Mouse (Mus musculus) thymus, postnatal 0 days (tissue): ENCODE measurements at regions not wholly inside any gene's neighbourhood (a gene's known extent, or its start where the extent isn't known, plus 50 kb on each side); places are given as distances from the start of the nearest gene placed in this dataset.

Source experiments
- DNase-seq: peaks from one replicate; pipeline ENCODE4 v3.0.0-alpha.2; 2015; ENCODE audit warnings: low spot score

DNA sequence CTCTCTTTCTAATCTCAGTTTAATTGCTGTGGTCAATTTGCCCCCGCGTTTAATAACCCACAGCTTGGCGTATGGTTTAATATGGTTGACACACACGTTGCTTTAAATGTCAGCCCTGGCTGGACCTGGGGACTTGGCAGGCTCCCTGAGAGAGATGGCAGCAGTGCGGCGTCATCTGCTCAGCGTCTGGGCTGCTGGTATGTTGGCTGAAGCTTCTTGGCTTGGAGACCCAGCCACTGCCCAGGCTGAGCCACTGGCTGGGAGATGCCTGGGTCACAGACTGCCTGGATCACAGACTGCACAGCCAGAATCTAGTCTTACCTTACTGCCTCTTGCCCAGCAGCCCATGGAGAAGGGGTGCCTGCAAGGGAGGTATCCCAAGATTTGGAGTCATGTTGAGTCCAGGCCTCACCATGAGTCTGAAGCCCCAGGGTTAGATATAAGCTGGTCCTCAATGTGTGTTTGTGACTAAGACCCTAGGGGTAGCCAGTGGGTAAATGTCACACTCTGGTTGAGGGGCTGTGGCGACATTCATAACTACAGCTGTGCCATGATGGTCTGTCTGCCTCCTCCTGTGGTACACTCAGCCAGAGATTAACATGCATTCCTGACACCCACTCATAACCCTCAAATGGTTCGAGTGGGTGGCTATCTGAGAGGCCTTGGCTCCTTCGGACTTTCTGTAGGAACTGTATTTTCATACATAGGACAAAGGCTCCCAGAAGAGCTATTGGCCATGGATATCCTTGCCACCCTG lies 99.8 kb upstream of the Irx3 start:
- no peak for DNase-seq

GRCm38 (mm10) chr8:91899747-91900146 lies 97.9 kb upstream of the Irx3 start:
- no peak for DNase-seq

DNA sequence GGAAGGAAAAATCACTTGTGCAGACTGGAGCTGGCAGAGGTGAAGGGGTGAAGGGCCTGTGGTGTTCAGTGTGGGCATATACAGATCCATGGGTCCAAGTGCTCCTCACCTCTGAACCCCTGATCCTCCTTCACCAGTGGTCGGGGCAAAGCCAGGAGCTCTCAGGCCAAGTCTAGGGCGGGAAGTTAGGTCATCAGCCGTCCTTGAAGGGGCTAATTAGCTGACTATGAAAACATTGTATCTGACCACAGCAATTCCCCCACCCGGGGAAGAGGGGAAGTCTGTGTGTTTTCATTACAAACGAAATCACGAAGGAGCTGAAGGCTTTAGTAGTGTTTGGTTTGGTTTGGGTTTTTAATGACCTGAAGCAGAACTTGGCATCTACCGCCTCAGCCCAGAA lies 95.5 kb upstream of the Irx3 start:
- no peak for DNase-seq

- DNase-seq: no peak
These were observed 94.1 kb upstream of the Irx3 start for GRCm38 (mm10) chr8:91895987-91896386.

DNA sequence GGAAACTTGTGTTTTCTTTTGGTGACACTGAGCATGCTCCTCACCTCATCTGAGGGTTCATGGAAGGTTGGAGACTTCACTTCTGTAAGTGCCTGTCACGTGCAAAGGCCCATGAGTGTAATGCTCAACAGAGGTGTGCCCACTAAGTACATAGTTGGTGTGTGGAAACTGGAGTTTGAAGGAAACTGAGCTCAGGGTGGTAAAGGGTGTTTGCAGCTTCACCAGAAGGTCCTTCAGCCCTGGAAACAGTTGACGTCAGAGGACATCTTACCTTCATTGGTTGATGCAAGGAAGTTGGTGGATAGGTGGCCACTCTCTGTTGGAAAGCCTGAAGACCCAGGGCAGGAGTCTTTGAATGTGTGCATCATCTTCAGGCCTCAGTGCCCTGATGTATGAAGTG lies 83.0 kb upstream of the Irx3 start:
- DNase-seq: no peak

DNA sequence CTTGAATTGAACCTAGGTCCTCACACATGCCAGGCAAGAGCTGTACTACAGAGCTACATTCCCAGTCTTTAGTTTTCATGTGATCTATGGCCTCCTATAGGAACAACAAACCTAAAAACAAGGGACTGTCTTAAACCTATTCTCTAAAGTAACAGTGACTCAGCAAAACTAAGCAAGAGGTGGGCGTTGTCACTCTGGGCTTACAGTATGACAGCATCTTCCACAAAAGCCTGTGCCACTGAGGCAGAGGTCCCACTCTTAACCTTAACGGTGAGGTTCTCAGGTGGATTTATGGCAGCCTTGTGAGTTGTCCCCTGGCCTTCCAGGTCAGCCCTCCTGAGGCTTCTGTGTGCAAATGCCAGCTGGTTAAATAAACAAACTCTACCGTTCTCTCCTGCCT lies 82.5 kb upstream of the Irx3 start:
- no peak for DNase-seq

GRCm38 (mm10) chr8:91883012-91883411 lies 81.1 kb upstream of the Irx3 start:
- no peak for DNase-seq

DNA sequence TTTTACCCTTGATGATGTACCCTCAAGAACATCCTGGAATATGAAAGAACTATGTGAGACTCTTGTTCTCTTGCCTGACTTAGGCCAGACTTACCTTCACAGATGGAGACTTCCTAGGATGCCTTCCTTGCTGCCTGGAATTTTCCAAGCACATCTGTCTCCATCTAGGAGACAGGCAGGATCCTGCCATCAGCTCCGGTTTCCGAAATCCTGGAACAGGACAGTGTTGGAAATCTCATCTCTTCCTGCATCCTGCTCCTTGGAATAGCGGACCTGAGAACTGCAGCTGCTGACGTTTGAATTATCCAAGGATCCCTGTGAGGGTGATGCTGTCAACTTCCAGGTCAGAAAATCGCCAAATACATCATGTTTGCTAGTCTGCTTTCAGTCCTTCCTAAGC lies 77.0 kb upstream of the Irx3 start:
- no peak for DNase-seq

DNA sequence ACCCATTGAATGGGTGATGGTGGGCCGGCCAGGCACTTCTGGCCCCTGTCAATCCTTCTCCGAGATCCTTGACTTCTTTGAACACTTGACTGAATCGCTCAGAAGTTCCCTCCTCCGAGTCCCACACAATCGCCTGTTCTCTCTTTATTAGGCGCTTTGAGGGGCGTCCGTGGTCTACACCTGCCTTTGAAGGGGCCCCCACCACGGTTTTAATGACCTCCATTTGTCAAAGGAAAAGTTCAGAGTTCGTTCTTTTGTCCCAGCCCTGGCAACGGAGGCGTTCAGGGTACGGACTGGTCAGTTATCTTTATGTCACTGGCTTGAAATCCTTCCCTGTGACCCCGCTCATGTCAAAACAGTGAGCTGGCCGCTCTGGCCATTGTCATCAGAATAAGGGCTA lies 74.3 kb upstream of the Irx3 start:
- no peak for DNase-seq

- no peak for DNase-seq
These were observed 71.4 kb upstream of the Irx3 start for GRCm38 (mm10) chr8:91873232-91873631.

DNA sequence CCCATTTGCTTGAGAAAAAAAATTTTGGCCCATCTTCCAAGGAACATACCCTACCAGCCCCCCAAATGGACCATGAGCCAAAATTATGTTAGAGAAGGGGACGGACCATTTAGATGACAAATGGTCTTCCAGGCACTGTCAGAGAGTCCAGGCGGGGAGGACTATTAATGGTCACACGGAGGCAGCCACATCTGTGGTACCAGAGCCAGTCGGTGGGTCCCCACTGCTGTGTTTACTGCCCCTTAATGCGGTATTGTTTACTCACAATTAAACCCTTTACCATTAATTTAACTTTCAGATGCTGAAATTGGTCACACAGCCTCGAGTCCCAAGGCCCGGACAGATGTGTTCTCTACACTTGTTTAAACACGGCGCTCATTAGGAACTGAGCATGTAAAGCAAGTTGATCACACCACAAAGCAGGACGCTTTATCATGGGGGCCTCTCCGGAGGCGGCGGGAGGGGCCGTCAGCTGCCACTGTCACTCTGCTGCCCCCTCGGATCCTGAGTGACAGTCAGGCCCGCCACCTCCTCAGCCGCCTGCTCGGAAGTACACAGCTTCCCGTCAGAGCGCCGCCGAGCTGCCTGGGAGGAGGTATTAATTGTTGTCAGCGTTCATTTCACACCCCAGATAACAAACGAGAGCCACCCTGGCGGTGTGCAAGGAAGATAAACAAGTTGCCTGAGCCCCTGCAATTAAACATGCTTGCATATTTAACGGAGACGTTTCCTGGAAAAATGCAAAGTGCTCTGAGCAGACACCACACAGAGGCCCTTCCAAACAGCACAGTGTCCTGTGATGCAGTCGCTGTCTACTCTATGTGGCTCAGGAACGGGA lies 70.6 kb upstream of the Irx3 start:
- no peak for DNase-seq

- no peak for DNase-seq
These were observed 65.2 kb upstream of the Irx3 start for GRCm38 (mm10) chr8:91867069-91867468.

DNA sequence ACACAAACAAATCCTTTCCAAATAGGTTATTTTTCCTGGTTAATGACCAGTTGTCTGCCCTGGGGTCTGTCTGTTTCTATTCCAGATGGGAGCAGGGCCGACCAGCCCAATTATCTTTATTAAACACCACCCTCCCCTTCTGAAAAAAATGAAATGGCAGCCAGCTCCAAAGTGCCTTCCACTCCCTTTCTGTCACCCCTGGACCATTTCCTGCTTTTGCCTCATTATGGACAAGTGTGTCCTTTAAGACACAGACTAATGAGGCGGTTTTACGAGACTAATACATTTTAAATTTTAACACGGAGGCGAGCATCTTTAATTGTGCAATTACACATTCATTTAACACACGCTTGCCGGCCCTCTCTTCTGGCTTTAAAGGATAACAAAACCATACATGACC lies 64.2 kb upstream of the Irx3 start:
- no peak for DNase-seq

DNA sequence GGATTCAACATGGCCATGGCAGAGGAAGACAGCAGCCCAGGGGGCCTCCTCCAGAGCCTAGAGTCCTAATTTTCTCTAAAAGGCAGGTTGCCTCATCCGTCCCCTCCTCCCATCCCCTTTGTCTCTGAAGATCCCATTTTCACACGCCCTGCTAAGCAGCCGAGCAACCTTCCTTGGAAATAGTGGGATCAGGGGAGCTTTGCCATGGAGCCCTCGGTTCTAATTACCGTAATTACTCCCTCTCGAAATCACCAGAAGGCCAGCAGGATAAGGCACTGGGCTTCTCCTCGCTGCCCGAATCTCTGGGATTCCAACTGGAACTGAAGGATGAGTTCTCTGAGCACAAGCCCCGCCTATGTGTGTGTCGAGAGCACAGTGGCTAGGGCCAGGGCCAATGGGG lies 63.5 kb upstream of the Irx3 start:
- DNase-seq: no peak

DNA sequence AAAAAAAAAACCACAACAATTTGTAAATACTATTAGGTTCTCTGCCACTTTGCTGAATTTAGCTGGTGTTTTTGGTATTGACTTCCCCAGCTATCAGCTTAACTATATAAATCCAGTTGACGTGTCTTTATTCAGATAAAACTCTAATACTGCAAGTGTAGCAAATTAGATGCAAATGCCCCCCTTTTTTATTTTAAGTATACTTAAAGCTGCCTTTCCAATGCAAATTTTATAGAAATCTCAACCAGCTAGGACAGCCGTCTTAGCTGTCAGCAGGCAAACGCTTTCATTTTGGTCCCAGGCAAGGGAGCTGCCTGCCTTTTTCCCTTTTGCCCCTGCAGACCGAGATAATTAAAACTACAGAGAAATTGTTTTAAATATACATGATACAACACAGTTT lies 61.6 kb upstream of the Irx3 start:
- no peak for DNase-seq

DNA sequence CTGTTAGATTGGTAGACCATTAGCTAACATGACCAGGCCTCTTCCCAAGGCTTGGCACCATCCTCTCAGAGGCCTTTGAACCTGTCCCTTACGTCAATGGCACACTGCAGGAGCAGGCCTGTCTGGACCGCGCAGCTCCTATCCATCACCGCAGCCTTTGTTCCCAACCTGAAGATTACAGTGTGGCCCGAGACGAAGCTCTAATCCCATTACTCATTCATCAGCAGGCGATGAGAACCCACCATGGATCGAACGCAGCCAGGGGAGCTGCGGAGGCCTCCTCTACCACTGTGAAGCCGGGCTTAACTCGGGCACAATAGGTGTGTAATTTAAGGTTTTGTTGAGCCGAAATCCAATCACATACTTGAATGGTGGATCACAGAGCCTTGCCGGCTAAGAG lies 54.0 kb upstream of the Irx3 start:
- DNase-seq: no peak

DNA sequence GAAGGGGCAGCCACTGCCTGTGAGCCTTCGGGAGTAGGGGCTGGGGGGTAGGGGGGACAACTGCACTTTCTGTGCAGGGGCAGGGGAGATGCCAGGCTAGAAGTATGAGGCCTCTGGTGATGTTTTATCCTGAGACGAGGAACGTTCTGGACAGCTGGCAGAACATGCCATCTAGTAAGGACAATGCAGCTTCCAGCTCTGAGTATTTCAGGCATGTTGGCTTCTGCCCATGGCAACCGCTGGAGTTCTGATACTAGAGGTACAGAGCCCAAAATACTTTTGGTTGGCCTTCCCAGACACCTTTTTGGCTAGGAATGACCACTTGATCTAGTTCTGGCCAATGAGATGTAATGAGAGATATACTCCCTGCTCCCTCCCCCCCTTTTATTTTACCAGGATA lies 52.5 kb upstream of the Irx3 start:
- DNase-seq: no peak

DNA sequence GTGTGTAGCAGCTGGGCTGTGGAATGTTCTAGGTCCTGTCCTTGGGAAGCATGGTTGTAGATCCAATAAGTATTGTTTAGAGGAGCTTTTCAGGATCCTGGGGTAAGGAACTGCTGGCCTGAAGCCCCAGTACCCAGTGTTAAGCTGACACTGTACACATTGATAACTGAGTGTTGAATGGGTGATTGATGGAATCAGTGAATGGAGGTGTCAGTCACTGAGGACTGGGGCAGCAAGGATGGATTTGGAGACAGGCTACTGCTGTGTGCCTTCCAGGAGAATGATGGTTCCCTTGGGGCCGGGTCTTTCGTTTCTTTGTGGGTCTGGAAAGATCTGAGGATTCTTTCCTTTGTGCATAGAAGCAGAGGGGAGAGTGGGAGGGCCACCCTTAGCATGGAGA lies 51.9 kb upstream of the Irx3 start:
- DNase-seq: no peak

GRCm38 (mm10) chr8:91853336-91853735 lies 51.5 kb upstream of the Irx3 start:
- DNase-seq: no peak
